Mouse (Mus musculus): ENCODE data around the gene Slc19a3. TPM values are rescaled to one million over a fixed set of nuclear protein-coding genes. Genes with fewer than 3 reads are reported as not detected.

Gene Slc19a3
- polyA plus RNA-seq, 1 experiment: not detected

DNA sequence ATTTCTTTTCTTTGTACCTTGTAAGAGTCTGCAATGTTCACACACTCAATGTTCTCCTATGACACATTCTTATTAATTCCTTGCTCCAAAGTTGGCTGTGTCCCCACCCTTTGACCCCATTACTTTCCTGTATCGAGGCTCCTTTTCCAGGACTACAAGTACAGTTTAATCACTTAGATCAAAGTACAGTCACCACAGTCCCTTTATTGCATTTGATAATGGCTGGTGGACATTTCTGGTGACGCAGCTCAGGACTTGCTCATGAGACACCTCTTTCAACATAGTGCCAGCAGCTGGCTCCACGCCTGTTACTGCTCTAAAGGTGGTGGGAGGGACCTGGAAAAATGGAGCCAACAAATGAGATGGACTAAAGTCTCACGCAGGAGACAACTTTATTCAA is 47.2 kb downstream of the Slc19a3 start:
- TF ChIP-seq CTCF (IDR thresholded peaks at IDR 0.05; ENCODE audit: insufficient read depth, low read depth, low read length) (no peak), POLR2A (IDR thresholded peaks at IDR 0.05; ENCODE audit: insufficient read depth, low read depth, low read length) (no peak)
- 78% methylated on average over 4 of the region's 4 CpGs for WGBS
- H3K4me1 ChIP-seq (ENCODE audit: control insufficient read depth, insufficient read depth, low read length): no peaks in the 10 kb centered on the region
- no peak overlapping the region for H3K4me3 ChIP-seq (ENCODE audit: insufficient read depth, low read depth, low read length)
- H3K27ac ChIP-seq (ENCODE audit: insufficient read depth, low read depth, low read length): no peak overlapping the region

DNA sequence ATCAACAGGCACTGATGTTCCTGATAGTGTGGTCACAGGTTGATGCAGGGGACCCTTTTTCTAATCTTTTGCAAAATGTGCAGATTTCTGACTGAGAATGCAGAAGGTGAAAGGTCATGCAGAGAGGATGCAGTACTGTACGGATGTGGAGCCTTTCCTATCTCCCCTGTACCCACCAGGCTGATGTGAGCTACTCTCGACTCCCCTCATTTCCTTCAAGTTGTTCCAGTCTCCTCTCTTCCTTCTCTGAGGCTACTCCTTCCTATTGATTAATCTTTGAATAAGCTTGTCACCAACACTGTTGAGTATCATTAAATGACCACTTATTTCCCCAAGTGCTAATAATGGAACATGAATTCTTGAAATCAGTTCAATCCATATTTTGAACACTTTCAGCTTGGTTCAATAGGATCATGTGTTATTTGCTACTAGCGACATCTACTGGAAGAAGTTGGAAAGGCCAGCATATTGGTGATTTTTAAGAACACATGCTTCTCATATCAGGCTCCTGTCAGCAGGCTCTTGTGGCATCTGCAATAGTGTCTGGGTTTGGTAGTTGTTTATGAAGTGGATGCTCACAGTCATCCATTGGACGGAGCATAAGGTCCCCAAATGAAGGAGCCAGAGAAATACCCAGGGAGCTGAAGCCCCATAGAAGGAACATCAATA is 50.6 kb downstream of the Slc19a3 start:
- no peak overlapping the region for H3K4me3 ChIP-seq (ENCODE audit: insufficient read depth, low read depth, low read length)
- no peak overlapping the region for H3K27ac ChIP-seq (ENCODE audit: insufficient read depth, low read depth, low read length)
- WGBS: 38% methylated on average over 4 of the region's 4 CpGs
- H3K4me1 ChIP-seq (ENCODE audit: control insufficient read depth, insufficient read depth, low read length): no peaks in the 10 kb centered on the region
- no peak for TF ChIP-seq CTCF (IDR thresholded peaks at IDR 0.05; ENCODE audit: insufficient read depth, low read depth, low read length)
- TF ChIP-seq POLR2A (IDR thresholded peaks at IDR 0.05; ENCODE audit: insufficient read depth, low read depth, low read length): no peak

DNA sequence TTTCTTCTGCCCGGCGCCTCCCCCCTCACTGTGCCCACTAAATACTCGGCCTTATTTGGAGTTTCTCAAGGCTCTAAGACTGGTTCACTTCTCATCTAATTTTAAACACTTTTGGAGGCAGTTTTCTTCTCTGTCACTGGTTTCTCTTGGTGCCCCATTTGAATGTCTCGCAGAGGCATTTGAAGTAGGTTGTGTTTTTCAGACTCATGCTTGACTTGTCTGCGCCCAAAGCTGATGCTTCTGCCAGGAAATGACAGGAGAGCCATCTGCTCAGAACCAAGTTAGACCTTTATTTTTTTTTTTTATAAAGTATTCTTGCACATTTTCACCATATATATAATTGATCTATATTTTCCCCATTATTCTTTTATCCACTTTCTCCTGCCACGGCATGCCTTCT is 51.5 kb downstream of the Slc19a3 start:
- 91% methylated on average over 6 of the region's 6 CpGs for WGBS
- TF ChIP-seq CTCF (IDR thresholded peaks at IDR 0.05; ENCODE audit: insufficient read depth, low read depth, low read length) (no peak), POLR2A (IDR thresholded peaks at IDR 0.05; ENCODE audit: insufficient read depth, low read depth, low read length) (no peak)
- H3K27ac ChIP-seq (ENCODE audit: insufficient read depth, low read depth, low read length): no peak overlapping the region
- H3K4me3 ChIP-seq (ENCODE audit: insufficient read depth, low read depth, low read length): no peak overlapping the region
- H3K4me1 ChIP-seq (ENCODE audit: control insufficient read depth, insufficient read depth, low read length): no peaks in the 10 kb centered on the region

DNA sequence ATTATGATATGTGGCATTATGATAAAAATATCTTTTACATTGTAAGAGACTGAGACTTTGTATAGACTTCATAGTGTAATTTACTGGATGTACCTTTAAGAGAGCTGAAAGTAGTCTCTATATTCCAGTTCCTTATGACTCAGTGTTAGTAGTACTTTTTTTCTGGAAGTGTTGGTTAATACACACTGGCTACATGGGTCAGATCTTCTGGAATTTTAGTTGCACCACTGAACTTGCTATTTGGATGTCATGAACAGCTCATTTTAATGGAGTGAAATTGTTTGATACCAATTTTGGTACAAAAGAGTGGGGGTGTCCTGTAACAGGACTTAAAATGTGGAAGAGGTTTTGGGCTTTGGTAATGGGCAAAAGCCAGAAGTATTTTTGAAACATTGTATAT is 60.4 kb downstream of the Slc19a3 start:
- Histone ChIP-seq H3K27ac (ENCODE audit: insufficient read depth, low read depth, low read length) (no peak overlapping the region), H3K4me1 (ENCODE audit: control insufficient read depth, insufficient read depth, low read length) (no peaks in the 10 kb centered on the region), H3K4me3 (ENCODE audit: insufficient read depth, low read depth, low read length) (no peak overlapping the region)
- TF ChIP-seq CTCF (IDR thresholded peaks at IDR 0.05; ENCODE audit: insufficient read depth, low read depth, low read length): no peak
- no peak for TF ChIP-seq POLR2A (IDR thresholded peaks at IDR 0.05; ENCODE audit: insufficient read depth, low read depth, low read length)

DNA sequence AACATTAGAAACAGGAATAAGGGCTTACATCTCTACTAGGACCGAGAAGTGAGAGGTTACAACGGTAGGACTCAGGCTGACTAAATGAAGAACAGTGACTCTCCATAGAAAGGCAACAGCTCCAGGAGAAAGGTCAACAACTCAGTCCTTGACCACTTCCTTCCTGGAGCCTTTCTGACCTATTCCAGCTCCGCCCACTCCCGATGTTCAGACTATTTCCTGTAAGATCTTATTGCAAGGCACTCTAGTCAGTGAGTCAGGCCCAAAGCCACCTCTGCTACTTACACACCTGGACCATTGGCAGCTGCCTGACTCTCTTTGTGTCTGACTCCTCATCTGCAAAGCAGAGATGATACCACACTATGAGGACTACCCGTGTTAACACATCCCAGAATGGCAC is 62.5 kb downstream of the Slc19a3 start:
- 87% methylated on average over 5 of the region's 5 CpGs for WGBS
- TF ChIP-seq CTCF (IDR thresholded peaks at IDR 0.05; ENCODE audit: insufficient read depth, low read depth, low read length): no peak
- no peaks in the 10 kb centered on the region for H3K4me1 ChIP-seq (ENCODE audit: control insufficient read depth, insufficient read depth, low read length)
- no peak overlapping the region for H3K4me3 ChIP-seq (ENCODE audit: insufficient read depth, low read depth, low read length)
- H3K27ac ChIP-seq (ENCODE audit: insufficient read depth, low read depth, low read length): no peak overlapping the region

GRCm38 (mm10) chr1:82974342-82974741 is 63.9 kb downstream of the Slc19a3 start:
- Histone ChIP-seq H3K4me1 (ENCODE audit: control insufficient read depth, insufficient read depth, low read length) (no peaks in the 10 kb centered on the region), H3K4me3 (ENCODE audit: insufficient read depth, low read depth, low read length) (no peak overlapping the region), H3K27ac (ENCODE audit: insufficient read depth, low read depth, low read length) (no peak overlapping the region)
- TF ChIP-seq CTCF (IDR thresholded peaks at IDR 0.05; ENCODE audit: insufficient read depth, low read depth, low read length): no peak
- TF ChIP-seq POLR2A (IDR thresholded peaks at IDR 0.05; ENCODE audit: insufficient read depth, low read depth, low read length): no peak
- 91% methylated on average over 9 of the region's 9 CpGs for WGBS

- WGBS: 59% methylated on average over 6 of the region's 6 CpGs
- Histone ChIP-seq H3K27ac (ENCODE audit: insufficient read depth, low read depth, low read length) (no peak overlapping the region), H3K4me1 (ENCODE audit: control insufficient read depth, insufficient read depth, low read length) (no peaks in the 10 kb centered on the region), H3K4me3 (ENCODE audit: insufficient read depth, low read depth, low read length) (no peak overlapping the region)
- no peak for TF ChIP-seq CTCF (IDR thresholded peaks at IDR 0.05; ENCODE audit: insufficient read depth, low read depth, low read length)
- no peak for TF ChIP-seq POLR2A (IDR thresholded peaks at IDR 0.05; ENCODE audit: insufficient read depth, low read depth, low read length)
These were observed 64.3 kb downstream of the Slc19a3 start for GRCm38 (mm10) chr1:82973901-82974300.

DNA sequence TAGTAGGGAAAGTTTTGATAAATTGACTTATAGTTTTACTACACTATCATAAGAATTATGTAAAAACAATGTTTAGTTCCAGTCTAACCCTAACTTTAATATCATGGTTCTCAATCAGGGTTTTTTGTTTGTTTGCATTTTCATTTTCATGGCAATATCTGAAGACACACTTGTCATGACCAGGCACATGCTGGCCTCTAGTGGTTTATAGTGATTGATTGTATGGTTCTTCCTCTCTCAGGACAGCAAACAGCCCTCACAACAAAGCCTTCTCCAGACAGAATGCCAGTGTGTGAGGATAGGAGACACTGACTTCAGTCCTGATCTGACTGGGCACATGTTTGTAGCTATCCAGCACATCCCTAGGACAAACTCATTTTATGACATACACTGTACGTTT is 65.0 kb downstream of the Slc19a3 start:
- 95% methylated on average over 1 of the region's 1 CpGs for WGBS
- no peak for TF ChIP-seq CTCF (IDR thresholded peaks at IDR 0.05; ENCODE audit: insufficient read depth, low read depth, low read length)
- no peak for TF ChIP-seq POLR2A (IDR thresholded peaks at IDR 0.05; ENCODE audit: insufficient read depth, low read depth, low read length)
- H3K4me3 ChIP-seq (ENCODE audit: insufficient read depth, low read depth, low read length): no peak overlapping the region
- no peak overlapping the region for H3K27ac ChIP-seq (ENCODE audit: insufficient read depth, low read depth, low read length)
- no peaks in the 10 kb centered on the region for H3K4me1 ChIP-seq (ENCODE audit: control insufficient read depth, insufficient read depth, low read length)

- Histone ChIP-seq H3K4me3 (ENCODE audit: insufficient read depth, low read depth, low read length) (no peak overlapping the region), H3K27ac (ENCODE audit: insufficient read depth, low read depth, low read length) (no peak overlapping the region), H3K4me1 (ENCODE audit: control insufficient read depth, insufficient read depth, low read length) (no peaks in the 10 kb centered on the region)
- 66% methylated on average over 4 of the region's 4 CpGs for WGBS
- TF ChIP-seq CTCF (IDR thresholded peaks at IDR 0.05; ENCODE audit: insufficient read depth, low read depth, low read length): no peak
These were observed 66.2 kb downstream of the Slc19a3 start for GRCm38 (mm10) chr1:82972046-82972445.

DNA sequence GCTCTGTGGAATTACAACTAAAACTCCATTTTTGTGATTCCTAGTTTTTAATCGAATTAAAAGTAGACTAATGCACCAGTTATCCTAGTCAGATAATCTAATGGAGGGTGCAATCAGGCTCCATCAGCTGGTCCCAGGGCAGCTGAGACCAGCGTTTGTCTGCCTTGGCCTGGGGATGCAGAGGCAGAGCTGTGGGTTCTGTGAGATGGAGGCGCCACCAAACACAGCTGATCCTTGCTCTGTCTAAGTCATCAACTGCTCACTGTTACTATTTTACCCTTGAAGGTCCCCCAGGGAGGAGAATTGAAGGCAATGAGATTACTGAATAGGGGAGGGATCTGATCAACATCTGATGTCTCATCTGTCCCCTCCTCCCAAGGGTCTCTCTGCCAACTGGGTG is 71.8 kb downstream of the Slc19a3 start:
- Histone ChIP-seq H3K4me1 (ENCODE audit: control insufficient read depth, insufficient read depth, low read length) (no peaks in the 10 kb centered on the region), H3K4me3 (ENCODE audit: insufficient read depth, low read depth, low read length) (no peak overlapping the region), H3K27ac (ENCODE audit: insufficient read depth, low read depth, low read length) (no peak overlapping the region)
- no peak for TF ChIP-seq CTCF (IDR thresholded peaks at IDR 0.05; ENCODE audit: insufficient read depth, low read depth, low read length)
- WGBS: 75% methylated on average over 3 of the region's 3 CpGs

Other genes starting within 250 kb of the Slc19a3 start
- gene Agfg1, start 199.0 kb downstream of the Slc19a3 start, polyA plus RNA-seq (2012; ENCODE audit: insufficient read depth, insufficient read length, low replicate concordance, missing spikeins): 256 TPM in 1 of 2 replicates, not detected in the other
- not detected in 2 replicates for gene A030005L19Rik, start 125.1 kb downstream of the Slc19a3 start, polyA plus RNA-seq (2012; ENCODE audit: insufficient read depth, insufficient read length, low replicate concordance, missing spikeins)
- not detected in 2 replicates for gene A030014E15Rik, start 113.5 kb downstream of the Slc19a3 start, polyA plus RNA-seq (2012; ENCODE audit: insufficient read depth, insufficient read length, low replicate concordance, missing spikeins)
- not detected in 2 replicates for gene Gm6217, start 107.0 kb downstream of the Slc19a3 start, polyA plus RNA-seq (2012; ENCODE audit: insufficient read depth, insufficient read length, low replicate concordance, missing spikeins)
- gene A030003K21Rik, start 95.1 kb downstream of the Slc19a3 start, polyA plus RNA-seq (2012; ENCODE audit: insufficient read depth, insufficient read length, low replicate concordance, missing spikeins): not detected in 2 replicates
- gene Gm7544, start 82.4 kb downstream of the Slc19a3 start, polyA plus RNA-seq (2012; ENCODE audit: insufficient read depth, insufficient read length, low replicate concordance, missing spikeins): not detected in 2 replicates
- gene Gm47955, start 78.2 kb downstream of the Slc19a3 start, polyA plus RNA-seq (2012; ENCODE audit: insufficient read depth, insufficient read length, low replicate concordance, missing spikeins): not detected in 2 replicates
- gene Gm47959, start 37.9 kb downstream of the Slc19a3 start, polyA plus RNA-seq (2012; ENCODE audit: insufficient read depth, insufficient read length, low replicate concordance, missing spikeins): not detected in 2 replicates
- not detected in 2 replicates for gene Krtap28-10, start 4.0 kb upstream of the Slc19a3 start, polyA plus RNA-seq (2012; ENCODE audit: insufficient read depth, insufficient read length, low replicate concordance, missing spikeins)
- gene Gm47969, start 6.5 kb upstream of the Slc19a3 start, polyA plus RNA-seq (2012; ENCODE audit: insufficient read depth, insufficient read length, low replicate concordance, missing spikeins): not detected in 2 replicates
- not detected in 2 replicates for gene A030005K14Rik, start 20.9 kb upstream of the Slc19a3 start, polyA plus RNA-seq (2012; ENCODE audit: insufficient read depth, insufficient read length, low replicate concordance, missing spikeins)
- not detected in 2 replicates for gene Krtap28-13, start 22.5 kb upstream of the Slc19a3 start, polyA plus RNA-seq (2012; ENCODE audit: insufficient read depth, insufficient read length, low replicate concordance, missing spikeins)
- gene Ccl20, start 78.3 kb upstream of the Slc19a3 start, polyA plus RNA-seq (2012; ENCODE audit: insufficient read depth, insufficient read length, low replicate concordance, missing spikeins): not detected in 2 replicates
- gene Daw1, start 121.3 kb upstream of the Slc19a3 start, polyA plus RNA-seq (2012; ENCODE audit: insufficient read depth, insufficient read length, low replicate concordance, missing spikeins): not detected in 2 replicates